Mouse (Mus musculus) MEL (cell line): ENCODE measurements around the gene Esyt2. TPM values are rescaled to one million over a fixed set of nuclear protein-coding genes. Genes with fewer than 3 reads are reported as not detected.

Experiments used
- DNase-seq: peaks from one replicate; pipeline ENCODE4 v3.0.0; 2011; ENCODE audit warnings: low read depth, low spot score
- H3K27ac ChIP-seq: 2 replicates; pipeline ENCODE4 v1.5.1; 2012; ENCODE audit warnings: low read depth, mild to moderate bottlenecking, control low read depth, low read length, moderate library complexity; ENCODE audit not compliant: control insufficient read depth
- H3K27me3 ChIP-seq, 2 experiments: fragments of 150-350 bp in 1 of 2; sonication (generic) in 1 of 2; 2 replicates each; pipeline ENCODE4 v1.6.1; 2012; ENCODE audit warnings: low read length in 2 of 2, mild to moderate bottlenecking in 2 of 2, improper control_type of control experiment in 1 of 2, moderate library complexity in 1 of 2; ENCODE audit not compliant: insufficient read depth in 2 of 2, control insufficient read depth in 1 of 2
- H3K36me3 ChIP-seq, 2 experiments: 2 replicates each; pipeline ENCODE4 v1.6.1; 2012 to 2014; ENCODE audit warnings: low read length in 2 of 2, improper control_type of control experiment in 1 of 2, inconsistent platforms in 1 of 2, mild to moderate bottlenecking in 1 of 2; ENCODE audit not compliant: insufficient read depth in 2 of 2, control insufficient read depth in 1 of 2
- H3K4me1 ChIP-seq, 2 experiments: fragments of 150-350 bp in 1 of 2; sonication (generic) in 1 of 2; 2 replicates each; pipeline ENCODE4 v1.6.1; 2012; ENCODE audit warnings: low read length in 2 of 2, improper control_type of control experiment in 1 of 2, mild to moderate bottlenecking in 1 of 2; ENCODE audit not compliant: insufficient read depth in 2 of 2, control insufficient read depth in 1 of 2
- H3K4me3 ChIP-seq, 2 experiments: fragments of 150-350 bp in 1 of 2; sonication (generic) in 1 of 2; 2 replicates each; pipeline ENCODE4 v1.5.1; 2012; ENCODE audit warnings: low read depth in 2 of 2, low read length in 2 of 2, mild to moderate bottlenecking in 2 of 2, moderate library complexity in 2 of 2, control low read depth in 1 of 2, improper control_type of control experiment in 1 of 2; ENCODE audit not compliant: control insufficient read depth in 1 of 2, insufficient read depth in 1 of 2
- H3K79me2 ChIP-seq: 2 replicates; pipeline ENCODE4 v1.6.1; 2012; ENCODE audit warnings: mild to moderate bottlenecking, low read length, moderate library complexity; ENCODE audit not compliant: control insufficient read depth, poor library complexity, insufficient read depth
- H3K9ac ChIP-seq: 2 replicates; pipeline ENCODE4 v1.6.1; 2012; ENCODE audit warnings: low read depth, mild to moderate bottlenecking, control low read depth, low read length, moderate library complexity; ENCODE audit not compliant: control insufficient read depth, poor library complexity, severe bottlenecking
- H3K9me3 ChIP-seq: fragments of 150-350 bp; sonication (generic); replicated peaks from 2 replicates; pipeline ENCODE4 v1.6.1; 2012; ENCODE audit warnings: mild to moderate bottlenecking, low read length, improper control_type of control experiment, moderate library complexity; ENCODE audit not compliant: insufficient read depth
- BHLHE40 ChIP-seq: IDR thresholded peaks from 2 replicates; pipeline ENCODE4 v1.6.1; 2012; ENCODE audit warnings: low read depth, mild to moderate bottlenecking, inconsistent platforms, low read length, improper control_type of control experiment, borderline replicate concordance
- CHD2 ChIP-seq: IDR thresholded peaks from 2 replicates; pipeline ENCODE4 v1.6.1; 2011; ENCODE audit warnings: low read length, improper control_type of control experiment
- CTCF ChIP-seq, 3 experiments: IDR thresholded peaks in 2 of 3; conservative IDR thresholded peaks in 1 of 3; 2 replicates each; pipeline ENCODE4 v1.5.1; 2011 to 2012; ENCODE audit warnings: low read length in 3 of 3, low read depth in 2 of 3, mild to moderate bottlenecking in 2 of 3, improper control_type of control experiment in 1 of 3, inconsistent platforms in 1 of 3, mixed read lengths in 1 of 3, moderate library complexity in 1 of 3; ENCODE audit not compliant: control insufficient read depth in 1 of 3, insufficient read depth in 1 of 3, poor library complexity in 1 of 3, severe bottlenecking in 1 of 3
- E2F4 ChIP-seq: IDR thresholded peaks from 2 replicates; pipeline ENCODE4 v1.6.1; 2011; ENCODE audit warnings: low read depth, low read length, improper control_type of control experiment, borderline replicate concordance
- ELF1 ChIP-seq: IDR thresholded peaks from 2 replicates; pipeline ENCODE4 v1.6.1; 2014; ENCODE audit warnings: low read depth, mild to moderate bottlenecking, inconsistent platforms, low read length, improper control_type of control experiment, moderate library complexity
- ETS1 ChIP-seq: IDR thresholded peaks from 2 replicates; pipeline ENCODE4 v1.6.1; 2012; ENCODE audit warnings: low read depth, mild to moderate bottlenecking, inconsistent platforms, low read length, improper control_type of control experiment, moderate library complexity
- GABPA ChIP-seq: IDR thresholded peaks from 2 replicates; pipeline ENCODE4 v1.6.1; 2012; ENCODE audit warnings: low read depth, mild to moderate bottlenecking, inconsistent platforms, low read length, improper control_type of control experiment, moderate library complexity
- GATA1 ChIP-seq: IDR thresholded peaks from 2 replicates; pipeline ENCODE4 v1.6.1; 2011; ENCODE audit warnings: low read depth, low read length, improper control_type of control experiment
- HCFC1 ChIP-seq: IDR thresholded peaks from 2 replicates; pipeline ENCODE4 v1.6.1; 2012; ENCODE audit warnings: low read depth, mild to moderate bottlenecking, inconsistent platforms, low read length, improper control_type of control experiment, moderate library complexity
- KAT2A ChIP-seq: conservative IDR thresholded peaks from 2 replicates; pipeline ENCODE4 v1.6.1; 2012; ENCODE audit warnings: low read depth, low read length, improper control_type of control experiment, inconsistent platforms
- MAFK ChIP-seq: IDR thresholded peaks from 2 replicates; pipeline ENCODE4 v1.6.1; 2011; ENCODE audit warnings: low read depth, mild to moderate bottlenecking, low read length, improper control_type of control experiment, borderline replicate concordance
- MAZ ChIP-seq: IDR thresholded peaks from 2 replicates; pipeline ENCODE4 v1.6.1; 2012; ENCODE audit warnings: low read depth, mild to moderate bottlenecking, inconsistent platforms, low read length, improper control_type of control experiment
- MXI1 ChIP-seq: IDR thresholded peaks from 2 replicates; pipeline ENCODE4 v1.6.1; 2011; ENCODE audit warnings: mild to moderate bottlenecking, low read depth, low read length, improper control_type of control experiment
- MYB ChIP-seq: IDR thresholded peaks from 2 replicates; pipeline ENCODE4 v1.6.1; 2011; ENCODE audit warnings: mild to moderate bottlenecking, low read depth, low read length, improper control_type of control experiment
- POLR2A ChIP-seq, 2 experiments: IDR thresholded peaks; 2 replicates each; pipeline ENCODE4 v1.6.1; 2011 to 2012; ENCODE audit warnings: low read length in 2 of 2, mild to moderate bottlenecking in 2 of 2, control low read depth in 1 of 2, improper control_type of control experiment in 1 of 2, low read depth in 1 of 2, moderate library complexity in 1 of 2; ENCODE audit not compliant: control insufficient read depth in 1 of 2, insufficient read depth in 1 of 2, poor library complexity in 1 of 2
- POLR2AphosphoS2 ChIP-seq: IDR thresholded peaks from 2 replicates; pipeline ENCODE4 v1.6.1; 2011; ENCODE audit warnings: low read length, improper control_type of control experiment
- POLR2AphosphoS5 ChIP-seq: IDR thresholded peaks from 2 replicates; pipeline ENCODE4 v1.6.1; 2012; ENCODE audit warnings: low read depth, borderline replicate concordance, mild to moderate bottlenecking, inconsistent platforms, low read length, moderate library complexity, mixed read lengths
- RAD21 ChIP-seq: IDR thresholded peaks from 2 replicates; pipeline ENCODE4 v1.6.1; 2011; ENCODE audit warnings: mild to moderate bottlenecking, low read depth, low read length, improper control_type of control experiment
- RCOR1 ChIP-seq: IDR thresholded peaks from 2 replicates; pipeline ENCODE4 v1.6.1; 2012; ENCODE audit warnings: low read depth, mild to moderate bottlenecking, inconsistent platforms, low read length, improper control_type of control experiment
- SIN3A ChIP-seq: IDR thresholded peaks from 2 replicates; pipeline ENCODE4 v1.6.1; 2012; ENCODE audit warnings: low read length, improper control_type of control experiment, inconsistent platforms
- TCF12 ChIP-seq: IDR thresholded peaks from 2 replicates; pipeline ENCODE4 v1.6.1; 2014; ENCODE audit warnings: low read depth, mild to moderate bottlenecking, inconsistent platforms, low read length, improper control_type of control experiment, moderate library complexity
- USF1 ChIP-seq: IDR thresholded peaks from 2 replicates; pipeline ENCODE4 v1.6.1; 2014; ENCODE audit warnings: low read depth, mild to moderate bottlenecking, inconsistent platforms, low read length, improper control_type of control experiment, moderate library complexity
- ZKSCAN1 ChIP-seq: IDR thresholded peaks from 2 replicates; pipeline ENCODE4 v1.6.1; 2012; ENCODE audit warnings: low read depth, mild to moderate bottlenecking, inconsistent platforms, low read length, improper control_type of control experiment, moderate library complexity
- polyA plus RNA-seq, 2 experiments: library from polyadenylated mRNA; stranded (reverse) in 1 of 2; unstranded in 1 of 2; fragments of >175 nt in 1 of 2; fragments of >200 nt in 1 of 2; gene quantifications; 2 replicates each; pipeline versions ENCODE4 v1.2.1 to v1.2.4; 2012; ENCODE audit warnings: low replicate concordance in 2 of 2, low read depth in 1 of 2; ENCODE audit not compliant: insufficient read length in 2 of 2, insufficient read depth in 1 of 2, missing spikeins in 1 of 2
- total RNA-seq: library from RNA; depleted of rRNA; stranded (reverse); fragments of 300-350 nt; gene quantifications from 2 replicates; pipeline ENCODE4 v1.2.3, GENCODE M21; 2012; rRNA removed

Esyt2 gene
- total RNA-seq (43.2 and 47.5 TPM in 2 replicates), polyA plus RNA-seq (10 to 100 TPM; 45.3 to 77.7 TPM)

- Histone ChIP-seq H3K9me3 (no peaks in the 10 kb centered on the region), H3K4me1 (peaks cover 35 to 44% of the 10 kb centered on the region in 2 experiments), H3K4me3 (peak within 1 kb of the TSS; percentile 76 to 89), H3K27me3 (no peaks in the 10 kb centered on the region), H3K79me2 (peaks cover 34% of the 10 kb centered on the region), H3K36me3 (peaks cover 2 to 56% of the 10 kb centered on the region in 2 experiments; a peak in 3 of 4 replicates), H3K9ac (peak within 1 kb of the TSS; percentile 84), H3K27ac (peak within 1 kb of the TSS; percentile 96)
- TF ChIP-seq KAT2A (no peak), POLR2AphosphoS5 (peak; percentile 91), MXI1 (no peak), MAFK (no peak), GATA1 (0 out of 2 replicates have a peak, but pooled peaks have one; percentile 16), HCFC1 (no peak), POLR2A (IDR thresholded peaks at IDR 0.05; ENCODE audit: control insufficient read depth in 1 of 2, insufficient read depth in 1 of 2, low read depth in 1 of 2, low read length in 2 of 2, poor library complexity in 1 of 2) (peak in 1 of 2 experiments; percentile 100; a peak in 2 of 4 replicates), CTCF (IDR thresholded peaks at IDR 0.05 in 2 of 3, conservative IDR thresholded peaks at IDR 0.05 in 1 of 3; ENCODE audit: control insufficient read depth in 1 of 3, insufficient read depth in 1 of 3, low read depth in 2 of 3, low read length in 3 of 3, poor library complexity in 1 of 3, severe bottlenecking in 1 of 3) (peak in 1 of 3 experiments; percentile 65; a peak in 2 of 6 replicates), MAZ (no peak), E2F4 (no peak)
- DNase-seq = peak; percentile 100
These were observed at the start of gene Esyt2 for GRCm38 (mm10) chr12:116280653-116281364. Gene Esyt2 (plus strand): TSS chr12:116281196.

GRCm38 (mm10) chr12:116231612-116232011 lies 49.4 kb upstream of the Esyt2 start:
- DNase-seq = no peak
- no peaks in the 10 kb centered on the region for H3K4me1 ChIP-seq

More at GRCm38 (mm10) chr12:116231612-116232011, 49.4 kb upstream of the Esyt2 start:
- Histone ChIP-seq H3K9me3 (no peaks in the 10 kb centered on the region), H3K4me3 (no peak overlapping the region), H3K36me3 (peaks cover 0 to 4% of the 10 kb centered on the region in 2 experiments; a peak in 2 of 4 replicates), H3K9ac (no peak overlapping the region), H3K27me3 (no peaks in the 10 kb centered on the region), H3K27ac (no peak overlapping the region), H3K79me2 (no peaks in the 10 kb centered on the region)
- TF ChIP-seq POLR2AphosphoS2 (no peak), RCOR1 (no peak), CHD2 (no peak), MAZ (no peak), TCF12 (no peak), ETS1 (no peak), SIN3A (no peak), ZKSCAN1 (no peak), MYB (no peak), GABPA (no peak), POLR2AphosphoS5 (no peak), MXI1 (no peak), ELF1 (no peak), RAD21 (no peak), GATA1 (no peak), USF1 (no peak), BHLHE40 (no peak)
